Mouse (Mus musculus) gastrocnemius, adult 2 months (tissue): Measurements from ENCODE around the gene Acoxl. TPM values are rescaled to one million over a fixed set of nuclear protein-coding genes. Genes with fewer than 3 reads are reported as not detected.

ENCODE experiments used
- DNase-seq: peaks from one replicate; pipeline ENCODE4 v3.0.0; 2022
- H3K27ac ChIP-seq: fragments of 200-600 bp; 2 replicates; pipeline ENCODE4 v1.8.1; 2022; ENCODE audit warnings: mild to moderate bottlenecking
- H3K4me3 ChIP-seq: fragments of 200-600 bp; 2 replicates; pipeline ENCODE4 v1.8.1; 2022; ENCODE audit warnings: mild to moderate bottlenecking, moderate library complexity
- CTCF ChIP-seq: fragments of 200-600 bp; IDR thresholded peaks from 2 replicates; pipeline ENCODE4 v1.8.1; 2022; ENCODE audit warnings: antibody characterized with exemption, mild to moderate bottlenecking, moderate library complexity
- intact Hi-C: fragments of 180-260 bp; cut with DNase I; formaldehyde crosslinking; loops from one replicate; pipeline ENCODE4 v1.15.1; 2025
- microRNA-seq: library from miRNA; unstranded; fragments of <30 nt; microRNA quantifications from one replicate; pipeline ENCODE4 v1.2.0, GENCODE M21; 2021
- total RNA-seq, 2 experiments: library from RNA; stranded (reverse); gene quantifications; 2 replicates each; pipeline ENCODE4 v1.2.3; 2021

Acoxl gene
- total RNA-seq, 2 experiments from 2014 or later, result 0.20 TPM; not detected in 1

DNA sequence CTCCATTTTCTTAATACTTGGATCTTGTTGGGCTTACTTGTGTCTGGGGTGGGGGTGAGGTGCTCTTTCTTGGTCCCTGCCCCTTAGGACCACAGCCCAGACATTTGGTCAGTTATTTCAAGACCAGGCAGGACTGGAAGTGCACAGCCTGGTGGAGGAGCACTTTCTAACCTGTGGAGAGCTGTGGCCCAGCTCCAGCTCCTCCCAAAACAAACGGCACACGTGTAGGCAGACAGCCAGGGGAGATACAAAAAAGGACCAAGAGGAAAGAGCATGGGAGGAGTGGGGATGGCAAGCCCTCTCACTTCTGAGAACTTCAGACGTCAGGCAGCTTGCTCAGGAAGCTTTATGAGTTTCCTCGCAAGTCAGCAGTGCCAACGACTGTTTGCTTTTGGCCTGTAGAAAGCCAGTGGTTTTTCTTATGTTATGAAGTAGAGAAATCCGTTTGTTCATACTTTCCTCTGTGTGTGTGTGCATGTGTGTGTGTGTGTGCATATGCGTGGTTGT, 321.0 kb downstream of the Acoxl start:
- intact Hi-C loops, result no loop called here
- Histone ChIP-seq H3K27ac (no peak overlapping the region), H3K4me3 (no peak overlapping the region)
- TF ChIP-seq CTCF, result no peak
- DNase-seq, result no peak

DNA sequence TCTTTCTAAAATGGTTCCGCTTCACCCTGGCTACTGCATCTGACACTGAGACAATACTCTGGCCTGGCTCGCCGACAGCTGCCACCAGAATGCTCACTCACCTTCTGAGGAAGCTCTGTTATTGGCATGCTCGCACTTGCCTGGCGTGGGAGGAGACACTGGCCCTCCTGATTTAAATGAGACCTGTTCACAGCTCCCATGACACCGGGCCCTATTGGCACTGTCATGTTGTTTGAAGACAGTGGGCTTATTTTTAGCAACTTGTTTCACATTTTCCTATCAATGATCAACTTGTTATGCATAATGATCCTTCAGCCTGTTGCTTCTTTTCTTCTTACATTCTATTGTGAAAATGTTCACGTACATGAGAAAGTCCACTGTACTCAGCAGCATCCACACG, 324.5 kb downstream of the Acoxl start:
- intact Hi-C loops, result no loop called here
- no peak for DNase-seq
- H3K4me3 ChIP-seq, result no peak overlapping the region
- H3K27ac ChIP-seq, result no peak overlapping the region
- TF ChIP-seq CTCF, result no peak

DNA sequence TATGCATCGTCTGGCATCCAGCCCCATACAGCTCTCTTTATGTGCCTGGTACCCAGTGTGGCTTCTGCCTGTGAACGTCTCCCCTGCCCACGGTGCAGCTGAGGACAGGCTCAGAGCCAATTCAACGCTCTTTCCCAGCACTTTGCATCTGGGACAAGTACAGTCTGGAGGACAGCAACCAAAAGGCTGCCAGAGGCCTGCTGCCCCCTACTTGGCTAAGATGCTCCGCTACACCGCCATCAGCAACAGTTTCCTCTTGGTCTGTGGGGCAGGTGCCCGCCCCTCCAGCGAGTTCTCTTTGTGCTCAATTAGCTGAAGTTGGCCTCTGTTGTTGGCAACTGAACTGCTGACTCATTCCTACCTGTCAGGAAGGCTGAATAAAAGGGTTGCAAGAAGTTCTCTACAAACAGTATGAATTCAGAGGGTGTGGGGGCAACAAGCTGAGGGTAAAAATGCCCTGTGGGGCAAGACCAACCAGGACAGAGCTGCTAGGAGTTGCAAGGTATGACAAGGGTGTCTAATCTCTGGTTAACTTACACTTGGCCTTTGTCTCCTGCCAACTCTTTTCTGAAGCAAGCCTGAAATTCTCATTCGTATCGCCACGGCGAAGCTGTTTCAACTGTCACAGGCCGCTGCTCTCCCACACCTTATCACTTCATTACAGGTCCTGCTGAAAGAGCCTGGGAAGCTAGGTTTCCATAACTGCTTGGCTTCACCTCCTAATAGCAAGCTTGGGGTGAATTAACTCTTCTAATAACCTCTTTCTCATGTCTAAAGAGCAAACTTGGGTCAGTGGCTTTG, 328.1 kb downstream of the Acoxl start:
- no peak overlapping the region for H3K4me3 ChIP-seq
- H3K27ac ChIP-seq, result no peak overlapping the region
- intact Hi-C loops, result no loop called here
- no peak for TF ChIP-seq CTCF
- DNase-seq, result no peak

DNA sequence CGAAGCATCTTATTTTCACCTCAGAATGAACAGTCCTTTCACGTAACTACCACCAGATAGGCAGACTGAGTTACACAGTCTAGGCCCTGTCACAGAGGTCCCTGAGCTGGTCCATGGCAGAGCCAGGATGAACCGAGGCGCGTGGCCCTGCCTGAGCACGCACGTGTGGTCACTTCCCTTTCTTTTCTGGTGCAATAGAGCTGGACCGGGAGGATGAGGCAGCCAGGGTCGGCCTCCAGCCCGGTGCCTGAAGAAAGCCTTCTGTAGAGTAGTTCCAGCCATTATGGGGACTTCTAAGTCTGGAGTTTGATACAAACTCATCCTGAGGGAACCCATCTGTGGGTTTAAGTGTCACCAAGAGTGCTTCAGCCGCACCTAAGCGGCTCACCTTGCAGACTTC, 329.3 kb downstream of the Acoxl start:
- H3K27ac ChIP-seq, result no peak overlapping the region
- intact Hi-C loops, result no loop called here
- DNase-seq, result no peak
- no peak for TF ChIP-seq CTCF
- H3K4me3 ChIP-seq, result no peak overlapping the region

DNA sequence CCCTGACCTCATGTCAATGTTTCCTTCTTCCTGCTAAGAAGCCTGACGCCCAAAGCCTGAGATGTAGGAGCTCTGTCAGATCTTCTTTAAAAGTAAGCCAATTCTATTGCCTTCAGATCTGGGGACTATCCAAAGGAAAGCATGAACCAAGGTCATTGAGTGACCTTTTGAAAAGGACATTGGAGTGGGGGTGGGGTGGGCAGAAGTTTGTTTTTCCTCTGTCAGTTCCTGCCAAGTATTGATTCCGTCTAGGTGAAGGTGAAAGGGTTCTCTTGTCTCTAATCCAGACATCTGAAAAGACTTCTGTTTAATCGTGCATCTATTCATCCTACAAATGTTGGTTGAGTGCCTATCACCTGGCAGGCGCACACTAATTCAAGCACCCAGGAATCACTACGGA, 330.8 kb downstream of the Acoxl start:
- intact Hi-C loops, result no loop called here
- no peak overlapping the region for H3K4me3 ChIP-seq
- H3K27ac ChIP-seq, result no peak overlapping the region
- no peak for TF ChIP-seq CTCF
- no peak for DNase-seq

DNA sequence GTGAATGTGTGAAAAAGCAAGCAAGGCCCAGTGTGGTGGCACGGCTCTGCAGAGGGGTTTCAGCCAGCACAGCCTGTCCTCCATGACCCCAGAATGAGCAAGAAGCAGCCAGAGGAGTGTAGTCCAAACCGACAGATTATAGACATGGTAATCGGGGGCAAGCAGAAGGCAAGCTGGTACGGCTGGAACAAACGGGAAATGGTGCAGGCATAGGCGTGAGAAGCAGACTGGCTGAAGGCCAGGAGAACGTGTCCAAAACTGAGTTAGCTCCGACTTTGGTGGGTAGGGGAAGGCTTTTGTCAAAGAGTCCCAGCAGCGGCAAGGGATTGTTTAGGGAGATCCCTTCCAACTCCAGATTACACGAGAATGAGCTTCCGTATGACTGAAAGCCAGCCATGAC, 331.3 kb downstream of the Acoxl start:
- DNase-seq, result no peak
- TF ChIP-seq CTCF, result no peak
- Histone ChIP-seq H3K27ac (no peak overlapping the region), H3K4me3 (no peak overlapping the region)
- intact Hi-C loops, result no loop called here

DNA sequence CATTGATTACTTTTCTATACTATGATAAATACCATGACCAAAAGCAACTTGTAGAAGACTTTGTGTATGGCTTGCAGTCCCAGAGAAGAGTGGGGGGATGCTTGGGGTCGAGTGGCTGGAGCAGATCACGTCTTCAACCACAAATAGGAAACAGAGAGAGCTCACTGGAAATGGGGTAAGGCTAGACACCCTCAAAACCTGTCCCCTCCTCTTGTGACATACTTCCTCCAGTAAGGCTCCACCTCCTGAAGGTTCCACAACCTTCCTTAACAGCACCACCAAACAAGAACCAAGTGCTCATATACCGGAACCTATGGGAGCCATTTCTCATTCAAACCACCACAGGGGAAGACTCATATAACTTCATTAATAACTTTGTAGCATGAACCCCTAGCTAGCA, 331.9 kb downstream of the Acoxl start:
- no peak for TF ChIP-seq CTCF
- no peak overlapping the region for H3K4me3 ChIP-seq
- no peak overlapping the region for H3K27ac ChIP-seq
- DNase-seq, result no peak
- intact Hi-C loops, result no loop called here

DNA sequence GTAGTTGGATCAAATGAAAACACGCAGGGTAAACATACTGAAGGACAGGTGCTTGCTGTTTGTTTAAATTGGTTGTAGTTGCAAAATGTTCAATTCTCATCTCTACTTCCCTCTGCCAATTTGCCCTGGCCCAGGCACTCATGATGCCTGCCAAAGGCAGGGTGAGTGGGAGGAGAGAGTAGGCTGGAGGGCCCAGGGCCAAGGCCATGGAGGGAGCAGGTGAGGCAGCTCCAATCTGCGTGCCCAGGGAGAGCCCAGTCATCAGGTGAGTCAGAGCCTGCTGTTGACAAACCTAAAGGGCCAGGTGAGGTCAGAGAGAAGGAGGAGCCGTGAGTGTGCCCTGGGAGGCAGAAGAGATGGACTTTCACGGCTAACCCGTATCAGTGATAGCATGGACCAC, 333.6 kb downstream of the Acoxl start:
- peak; percentile 59 for DNase-seq
- Histone ChIP-seq H3K4me3 (no peak overlapping the region), H3K27ac (no peak overlapping the region)
- TF ChIP-seq CTCF, result no peak
- intact Hi-C loops, result no loop called here

Small RNAs within 50 kb of the gene (microRNA-seq; reads per million reads assigned to microRNA genes)
- not detected for gene Gm22411

Other genes with a start within 250 kb of the Acoxl start
- 1 to 10 TPM; 1.3 TPM for gene Mal, start 182.2 kb upstream of the Acoxl start, total RNA-seq
- 1 to 10 TPM; 1.6 to 3.8 TPM for gene Mall, start 108.9 kb upstream of the Acoxl start, total RNA-seq
- gene Nphp1, start 50.0 kb upstream of the Acoxl start, total RNA-seq, result 10 to 100 TPM; 21.5 to 23.2 TPM
- gene Mtln, start 46.4 kb upstream of the Acoxl start, total RNA-seq, result 100 to 1,000 TPM; 120 TPM
- not detected for gene Bub1, start 7.0 kb upstream of the Acoxl start, total RNA-seq